Mouse (Mus musculus) liver, embryonic 14.5 days (tissue): ENCODE measurements around the gene Olfr1246.

Source experiments
- CTCF ChIP-seq: IDR thresholded peaks from 2 replicates; pipeline ENCODE4 v1.5.1; 2016; ENCODE audit warnings: antibody characterized with exemption, low read depth, control low read depth
- EP300 ChIP-seq: IDR thresholded peaks from 2 replicates; pipeline ENCODE4 v1.6.1; 2016; ENCODE audit warnings: antibody characterized with exemption, low read depth

GRCm38 (mm10) chr2:89544516-89544915, 48.4 kb downstream of the Olfr1246 start:
- TF ChIP-seq CTCF: no peak
- TF ChIP-seq EP300: no peak
